ENCODE assay signal across 27 mouse cellular contexts in the genomic region with DNA sequence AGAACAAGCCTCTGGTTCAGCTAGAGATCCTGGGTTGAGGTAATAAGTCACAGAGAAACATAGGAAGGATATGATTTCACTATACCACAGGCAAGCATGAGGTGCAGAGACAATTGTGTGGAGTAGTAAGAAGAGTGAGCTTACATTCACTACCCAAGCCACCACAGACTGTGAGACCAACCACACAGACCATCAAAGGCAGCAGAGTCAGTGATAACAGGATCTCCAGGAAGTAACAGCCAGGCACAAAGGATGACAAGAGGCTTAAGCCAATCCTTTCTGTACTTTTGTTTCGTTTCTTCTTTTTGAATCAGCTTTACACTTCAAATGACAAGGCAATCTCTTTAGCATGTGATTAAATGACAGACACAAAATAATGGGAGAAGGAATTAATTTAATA.
"Had no signal": no experiment of that assay in that cellular context is flagged by ENCODE, and none has a peak within 500 bp of the region (broad histone marks: within the 10 kb centered on the region; RNA-seq: fewer than 3 reads in every experiment).

No protein-coding gene starts in this region.

- H3K9me3 ChIP-seq: embryonic facial prominence, embryonic 10.5 days; embryonic facial prominence, embryonic 12.5 days; embryonic facial prominence, embryonic 13.5 days; embryonic facial prominence, embryonic 15.5 days; forebrain, embryonic 10.5 days; forebrain, embryonic 12.5 days; forebrain, embryonic 13.5 days; forebrain, embryonic 15.5 days had no signal

- H3K4me1 ChIP-seq: embryonic facial prominence, embryonic 10.5 days; embryonic facial prominence, embryonic 12.5 days; embryonic facial prominence, embryonic 13.5 days; embryonic facial prominence, embryonic 15.5 days; forebrain, embryonic 10.5 days; forebrain, embryonic 12.5 days; forebrain, embryonic 13.5 days; forebrain, embryonic 15.5 days had no signal

- H3K4me2 ChIP-seq: embryonic facial prominence, embryonic 12.5 days; embryonic facial prominence, embryonic 13.5 days; embryonic facial prominence, embryonic 15.5 days; forebrain, embryonic 12.5 days; forebrain, embryonic 13.5 days; forebrain, embryonic 15.5 days had no signal

- H3K27me3 ChIP-seq: embryonic facial prominence, embryonic 12.5 days; embryonic facial prominence, embryonic 13.5 days; embryonic facial prominence, embryonic 15.5 days; forebrain, embryonic 12.5 days; forebrain, embryonic 13.5 days; forebrain, embryonic 15.5 days had no signal

- ATAC-seq: forebrain, embryonic 13.5 days; forebrain, embryonic 14.5 days; forebrain, embryonic 15.5 days; forebrain, embryonic 16.5 days; forebrain, postnatal 0 days had no signal

- H3K36me3 ChIP-seq: embryonic facial prominence, embryonic 10.5 days; embryonic facial prominence, embryonic 12.5 days; embryonic facial prominence, embryonic 13.5 days; embryonic facial prominence, embryonic 15.5 days; forebrain, embryonic 10.5 days; forebrain, embryonic 12.5 days; forebrain, embryonic 15.5 days had no signal

- H3K27ac ChIP-seq: embryonic facial prominence, embryonic 10.5 days; embryonic facial prominence, embryonic 12.5 days; embryonic facial prominence, embryonic 13.5 days; embryonic facial prominence, embryonic 15.5 days; forebrain, embryonic 10.5 days; forebrain, embryonic 12.5 days; forebrain, embryonic 13.5 days; forebrain, embryonic 15.5 days; gastrocnemius, adult 2 months; heart, adult 2 months had no signal

- DNase-seq: cerebellum, adult 9-10 months; cerebellum, adult 9-11 months; cerebellum, postnatal 10 days; cerebellum, postnatal 14 days; cerebellum, postnatal 25 days; cerebellum, postnatal 36 days; embryo, embryonic 11 days; forebrain, postnatal 0 days; gastrocnemius, adult 2 months; gastrocnemius, postnatal 10 days; gastrocnemius, postnatal 14 days; gastrocnemius, postnatal 25 days; gastrocnemius, postnatal 36 days; heart, adult 11 months; heart, adult 18-20 months; heart, adult 2 months had no signal

- H3K9ac ChIP-seq: embryonic facial prominence, embryonic 12.5 days; embryonic facial prominence, embryonic 13.5 days; embryonic facial prominence, embryonic 15.5 days; forebrain, embryonic 12.5 days; forebrain, embryonic 13.5 days; forebrain, embryonic 15.5 days; forebrain, postnatal 0 days had no signal

- H3K4me3 ChIP-seq: embryonic facial prominence, embryonic 10.5 days; embryonic facial prominence, embryonic 12.5 days; embryonic facial prominence, embryonic 13.5 days; embryonic facial prominence, embryonic 15.5 days; erythroblast, embryonic 14.5 days; forebrain, embryonic 10.5 days; forebrain, embryonic 12.5 days; forebrain, embryonic 13.5 days; forebrain, embryonic 15.5 days; gastrocnemius, adult 2 months; heart, adult 2 months had no signal
